Mouse (Mus musculus): ENCODE measurements around the gene Pfn5. TPM values are rescaled to one million over a fixed set of nuclear protein-coding genes. Genes with fewer than 3 reads are reported as not detected.
"Not testable (repeated sequence)": the region's sequence is repeated elsewhere in the genome, so short reads cannot be mapped to it uniquely, and the experiment has no call there.

The Pfn5 gene
- total RNA-seq (2021) = not detected
- long read RNA-seq, experiment 1 = 0 reads
- long read RNA-seq, experiment 2 = 0 reads

- DNase-seq (ENCODE audit: low spot score in 2 of 2) = no peak
Observed at GRCm38 (mm10) chrX:95557887-95558286, at the start of gene Pfn5, which contains the start of gene Asb12. Pfn5 (plus strand) TSS chrX:95558104. Asb12 (minus strand) TSS chrX:95557987.

GRCm38 (mm10) chrX:95523883-95524282 is 34.0 kb upstream of the Pfn5 start:
- DNase-seq (ENCODE audit: low spot score in 2 of 2) = no peak

GRCm38 (mm10) chrX:95525166-95525565 is 32.7 kb upstream of the Pfn5 start:
- DNase-seq (ENCODE audit: low spot score in 2 of 2) = no peak

DNA sequence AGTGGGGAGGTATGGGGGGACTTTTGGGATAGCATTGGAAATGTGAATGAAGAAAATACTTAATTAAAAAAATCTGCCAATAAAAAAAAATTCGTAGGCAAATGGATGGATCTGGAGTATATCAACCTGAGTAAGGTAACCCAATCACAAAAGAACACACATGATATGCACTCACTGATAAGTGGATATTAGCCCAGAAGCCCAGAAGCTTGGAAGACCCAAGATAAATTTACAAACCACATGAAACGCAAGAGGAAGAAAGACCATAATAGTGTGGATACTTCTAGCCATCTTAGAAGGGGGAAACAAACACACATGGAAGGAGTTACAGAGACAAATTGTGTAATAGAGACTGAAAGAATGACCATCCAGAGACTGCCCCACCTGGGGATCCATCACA is 22.4 kb upstream of the Pfn5 start:
- DNase-seq (ENCODE audit: low spot score in 2 of 2) = not testable (repeated sequence)

DNA sequence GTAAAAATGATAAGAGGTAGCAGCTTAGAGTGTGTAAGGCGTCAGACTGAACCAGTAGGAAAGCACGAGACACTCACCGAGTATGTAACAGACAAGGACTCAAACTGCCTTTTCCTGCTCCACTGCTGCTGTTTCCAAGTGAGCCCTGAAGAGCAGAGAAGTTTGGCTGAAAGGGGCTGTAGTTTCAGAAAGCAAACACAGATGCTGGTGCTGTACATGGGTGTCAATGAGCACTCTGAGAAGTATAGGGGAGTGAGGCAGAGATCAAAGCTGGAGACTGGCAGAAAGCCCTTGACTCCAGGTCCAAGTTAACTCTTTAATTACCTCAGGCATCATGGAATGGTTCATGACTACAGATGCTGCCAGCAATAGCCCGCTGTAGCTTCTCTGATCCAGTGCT is 3.6 kb upstream of the Pfn5 start:
- DNase-seq (ENCODE audit: low spot score in 2 of 2) = no peak

DNA sequence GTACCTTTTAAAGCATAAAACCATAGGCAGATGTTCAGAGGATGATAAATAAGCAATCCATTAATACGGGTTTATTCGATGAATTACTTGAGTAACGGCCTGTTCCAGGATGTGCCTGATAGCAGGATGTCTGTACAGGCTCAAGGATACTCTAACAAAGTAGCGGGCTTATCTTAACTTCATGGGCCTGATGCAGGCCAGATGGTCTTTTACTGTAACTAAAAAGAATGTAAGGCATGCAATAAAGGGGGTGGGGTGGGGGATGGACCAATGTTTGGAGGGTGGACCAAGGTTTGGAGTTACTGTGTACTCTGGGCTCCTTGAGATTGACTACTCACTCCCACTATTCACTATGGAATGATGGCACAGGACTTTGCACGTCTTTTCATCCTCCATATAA is 42.7 kb downstream of the Pfn5 start:
- DNase-seq (ENCODE audit: low spot score in 2 of 2) = no peak

Other genes starting within 250 kb of the Pfn5 start
- gene Amer1, start 113.2 kb upstream of the Pfn5 start, total RNA-seq (2021) = 1 to 10 TPM; 5.1 to 5.8 TPM
- under 1 TPM in 1 of 2 experiments, not detected in 1; 0.54 TPM for gene Asb12, start 117 bp upstream of the Pfn5 start, total RNA-seq (2021)
- gene Zc4h2, start 100.4 kb downstream of the Pfn5 start, total RNA-seq (2021) = 1 to 10 TPM; 2.2 to 2.6 TPM
- 1 to 10 TPM; 2.3 to 3.6 TPM for gene Zc3h12b, start 153.6 kb downstream of the Pfn5 start, total RNA-seq (2021)